Mouse (Mus musculus): ENCODE measurements at regions not wholly inside any gene's neighbourhood (a gene's known extent, or its start where the extent isn't known, plus 50 kb on each side); places are given as distances from the start of the nearest gene placed in this dataset.

DNA sequence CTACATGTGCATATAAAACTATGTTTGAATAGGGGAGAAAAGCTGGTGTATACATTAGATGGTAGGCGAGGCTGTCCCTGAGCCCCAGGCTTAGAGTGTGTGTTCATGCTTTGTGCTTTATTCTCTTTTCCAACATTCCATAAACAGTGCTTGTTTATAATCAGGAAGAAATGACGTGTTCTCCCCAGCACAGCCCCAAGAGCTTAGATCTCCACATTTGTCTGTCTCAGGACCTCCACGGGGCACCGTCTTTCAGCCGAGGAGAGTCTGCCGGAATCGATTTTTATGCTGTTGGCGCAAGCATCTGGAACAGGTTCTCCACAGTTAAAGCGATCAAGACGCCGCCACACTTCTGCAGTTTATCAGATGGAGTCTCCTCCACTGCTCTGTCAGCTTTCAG, 126.9 kb upstream of the Irs2 start:
- TF ChIP-seq POLR2A (IDR thresholded peaks at IDR 0.05; ENCODE audit: borderline replicate concordance, insufficient read depth, low read length) = no peak
- no peak for TF ChIP-seq CTCF (IDR thresholded peaks at IDR 0.05; ENCODE audit: borderline replicate concordance, insufficient read depth, low read depth, low read length)

All from cerebellum, adult 2 months (tissue).